Mouse (Mus musculus) ES-E14 (cell line): ENCODE measurements around the gene Ezh1. TPM values are rescaled to one million over a fixed set of nuclear protein-coding genes. Genes with fewer than 3 reads are reported as not detected.
A peak's percentile ranks its signal among the peaks of the same experiment; 100 is the strongest.

ENCODE experiments used
- DNase-seq: peaks from one replicate; pipeline ENCODE4 v3.0.0-alpha.2; 2013; ENCODE audit warnings: low read depth, low spot score
- H3K27ac ChIP-seq: 2 replicates; pipeline ENCODE4 v1.5.1; 2012; ENCODE audit warnings: low read depth, mild to moderate bottlenecking, low read length, moderate library complexity, mixed read lengths; ENCODE audit not compliant: poor library complexity, insufficient read depth, severe bottlenecking
- H3K36me3 ChIP-seq: 2 replicates; pipeline ENCODE4 v1.6.1; 2012; ENCODE audit warnings: mild to moderate bottlenecking, low read length, moderate library complexity, mixed read lengths; ENCODE audit not compliant: control insufficient read depth, poor library complexity, insufficient read depth, severe bottlenecking
- H3K4me1 ChIP-seq, 2 experiments: fragments of 150-350 bp in 1 of 2; sonication (generic) in 1 of 2; 2 replicates each; pipeline ENCODE4 v1.6.1; 2012; ENCODE audit warnings: low read length in 2 of 2, mild to moderate bottlenecking in 1 of 2, mixed read lengths in 1 of 2; ENCODE audit not compliant: control insufficient read depth in 2 of 2, insufficient read depth in 2 of 2, poor library complexity in 1 of 2
- H3K4me3 ChIP-seq, 2 experiments: fragments of 150-350 bp in 1 of 2; sonication (generic) in 1 of 2; 2 replicates each; pipeline ENCODE4 v1.5.1; 2012; ENCODE audit warnings: low read length in 2 of 2, low read depth in 1 of 2, mild to moderate bottlenecking in 1 of 2, mixed read lengths in 1 of 2; ENCODE audit not compliant: insufficient read depth in 1 of 2, poor library complexity in 1 of 2, severe bottlenecking in 1 of 2
- H3K9ac ChIP-seq: 2 replicates; pipeline ENCODE4 v1.6.1; 2012; ENCODE audit warnings: low read depth, mild to moderate bottlenecking, low read length, mixed read lengths; ENCODE audit not compliant: poor library complexity, insufficient read depth, severe bottlenecking
- H3K9me3 ChIP-seq: fragments of 150-350 bp; sonication (generic); 2 replicates; pipeline ENCODE4 v1.6.1; 2012; ENCODE audit warnings: low read depth, mild to moderate bottlenecking, low read length; ENCODE audit not compliant: control insufficient read depth, insufficient read depth
- CHD2 ChIP-seq: IDR thresholded peaks from 2 replicates; pipeline ENCODE4 v1.6.1; 2014; ENCODE audit warnings: mild to moderate bottlenecking, low read depth, low read length, inconsistent platforms
- HCFC1 ChIP-seq: IDR thresholded peaks from 2 replicates; pipeline ENCODE4 v1.6.1; 2012; ENCODE audit warnings: low read length, inconsistent platforms, borderline replicate concordance; ENCODE audit not compliant: insufficient read depth
- MAFK ChIP-seq: IDR thresholded peaks from 2 replicates; pipeline ENCODE4 v1.6.1; 2014; ENCODE audit warnings: mild to moderate bottlenecking, low read depth, low read length, inconsistent platforms; ENCODE audit not compliant: insufficient read depth
- ZC3H11A ChIP-seq: IDR thresholded peaks from 2 replicates; pipeline ENCODE4 v1.6.1; 2012; ENCODE audit warnings: low read depth, mild to moderate bottlenecking, inconsistent platforms, low read length, borderline replicate concordance
- ZNF384 ChIP-seq: IDR thresholded peaks from 2 replicates; pipeline ENCODE4 v1.6.1; 2012; ENCODE audit warnings: low read depth, low read length, inconsistent platforms
- in situ Hi-C, 2 experiments: fragments of 600-800 bp; cut with MboI; formaldehyde crosslinking; loops; one replicate each; pipeline ENCODE4 v1.15.1; 2025; ENCODE audit warnings: low sequenced_read_pairs in 2 of 2, inconsistent platforms in 1 of 2; ENCODE audit not compliant: unreplicated experiment in 2 of 2
- total RNA-seq: library from RNA; depleted of rRNA; stranded (reverse); fragments of 300-350 nt; gene quantifications from 2 replicates; pipeline ENCODE4 v1.2.3, GENCODE M21; 2012

Ezh1 gene
- total RNA-seq, 1 experiment = 18.3 TPM

DNA sequence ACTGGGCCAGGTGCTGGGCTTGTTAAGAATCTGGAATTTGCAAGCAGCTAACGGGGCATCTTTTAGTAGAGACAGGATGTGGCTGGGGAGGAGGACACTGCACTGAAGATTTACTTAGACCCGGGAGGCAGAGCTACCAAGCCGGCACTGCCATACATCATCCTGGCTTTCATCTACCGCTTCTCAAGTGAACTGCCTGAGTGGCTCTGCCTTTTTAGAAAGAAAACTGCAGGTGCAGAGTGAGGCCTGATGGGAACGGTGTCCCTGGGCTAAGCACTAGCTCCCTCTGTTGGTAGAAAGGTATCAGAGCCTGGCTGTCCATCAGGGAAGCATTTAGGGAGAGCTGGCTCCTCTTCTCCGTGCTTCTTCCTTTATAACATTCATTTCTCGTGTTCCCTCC lies 25.3 kb downstream of the Ezh1 start:
- no peak overlapping the region for H3K4me3 ChIP-seq
- peaks cover 21% of the 10 kb centered on the region for H3K36me3 ChIP-seq
- H3K9me3 ChIP-seq = no peaks in the 10 kb centered on the region
- H3K9ac ChIP-seq = no peak overlapping the region
- TF ChIP-seq HCFC1 (no peak), ZNF384 (no peak), ZC3H11A (no peak), CHD2 (no peak), MAFK (no peak)
- in situ Hi-C loops = no loop called here
- no peak overlapping the region for H3K27ac ChIP-seq
- peak; percentile 54 for DNase-seq
- H3K4me1 ChIP-seq = no peaks in the 10 kb centered on the region

DNA sequence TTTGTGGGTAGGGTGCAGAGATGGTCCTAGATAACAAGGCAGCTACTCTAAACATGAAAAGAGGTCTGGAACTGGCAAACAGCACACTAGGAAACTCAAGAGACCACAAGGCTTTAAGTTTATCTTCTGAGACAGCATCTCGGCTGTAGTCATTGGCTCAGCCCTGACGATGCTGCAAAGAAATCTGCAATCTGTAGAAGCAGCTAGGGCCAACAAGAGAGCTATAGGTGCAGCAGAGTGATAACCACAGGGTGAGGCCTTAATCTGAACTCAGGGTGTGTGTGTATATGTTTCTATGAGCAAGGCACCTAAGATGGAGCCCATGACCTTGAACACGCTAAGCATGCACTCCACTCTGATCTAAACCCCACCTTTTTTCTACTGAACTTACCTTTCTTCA lies 26.7 kb downstream of the Ezh1 start:
- no peak overlapping the region for H3K9ac ChIP-seq
- H3K4me1 ChIP-seq = no peaks in the 10 kb centered on the region
- no peak for TF ChIP-seq CHD2
- peaks cover 22% of the 10 kb centered on the region for H3K36me3 ChIP-seq
- no peak for DNase-seq
- in situ Hi-C loops = no loop called here
- H3K4me3 ChIP-seq = no peak overlapping the region
- H3K9me3 ChIP-seq = no peaks in the 10 kb centered on the region
- H3K27ac ChIP-seq = no peak overlapping the region

DNA sequence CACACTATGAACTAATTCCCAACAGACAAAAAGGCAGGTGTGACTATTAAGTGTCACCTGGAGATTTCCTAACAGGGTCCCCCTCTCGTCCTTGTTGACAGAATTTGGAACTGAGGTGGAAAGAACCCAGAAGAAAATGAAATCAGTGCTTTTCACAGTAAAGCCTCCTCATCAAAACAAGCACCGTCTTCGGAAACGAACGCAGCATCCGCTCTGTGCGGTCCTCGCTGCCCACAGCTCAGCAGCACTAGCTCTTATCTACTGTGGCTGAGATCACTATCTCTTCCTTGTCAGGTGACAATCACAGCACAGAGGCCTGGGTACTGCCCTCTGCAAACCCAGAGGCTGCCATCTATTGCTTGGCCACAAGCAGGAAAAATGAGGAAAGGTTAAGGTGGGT lies 30.1 kb downstream of the Ezh1 start:
- no peak for TF ChIP-seq HCFC1
- TF ChIP-seq MAFK = no peak
- no peak for TF ChIP-seq ZNF384
- no peak for TF ChIP-seq CHD2
- no peak for TF ChIP-seq ZC3H11A
- Histone ChIP-seq H3K9me3 (no peaks in the 10 kb centered on the region), H3K36me3 (peaks cover 24% of the 10 kb centered on the region), H3K4me3 (no peak overlapping the region), H3K4me1 (peaks cover 0 to 5% of the 10 kb centered on the region in 2 experiments; a peak in 2 of 4 replicates), H3K27ac (no peak overlapping the region), H3K9ac (no peak overlapping the region)
- DNase-seq = no peak
- in situ Hi-C loops = no loop called here

DNA sequence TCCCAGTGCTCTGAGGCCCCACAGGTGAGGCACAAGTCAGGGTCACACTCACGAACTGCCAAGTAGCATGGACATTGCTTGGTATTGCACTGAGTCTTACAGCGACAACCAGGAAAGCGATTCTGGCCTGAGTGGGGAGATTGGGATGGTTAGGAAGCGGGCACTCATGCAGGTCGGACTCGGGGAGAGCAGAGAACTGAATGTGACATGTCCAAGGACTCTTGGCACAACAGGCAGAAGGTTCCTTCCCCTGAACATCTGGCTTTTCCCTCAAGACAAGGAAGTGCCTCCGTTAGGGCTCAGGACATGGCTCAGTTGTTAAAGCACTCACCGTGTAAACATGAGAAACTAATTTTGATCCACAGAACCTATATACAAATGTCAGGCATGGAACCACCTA lies 30.7 kb downstream of the Ezh1 start:
- DNase-seq = no peak
- Histone ChIP-seq H3K9me3 (no peaks in the 10 kb centered on the region), H3K4me1 (peaks cover 0 to 10% of the 10 kb centered on the region in 2 experiments; a peak in 2 of 4 replicates), H3K9ac (no peak overlapping the region), H3K36me3 (peaks cover 23% of the 10 kb centered on the region), H3K4me3 (no peak overlapping the region), H3K27ac (no peak overlapping the region)
- in situ Hi-C loops = no loop called here
- no peak for TF ChIP-seq MAFK
- TF ChIP-seq HCFC1 = no peak
- no peak for TF ChIP-seq CHD2
- TF ChIP-seq ZNF384 = no peak
- no peak for TF ChIP-seq ZC3H11A

DNA sequence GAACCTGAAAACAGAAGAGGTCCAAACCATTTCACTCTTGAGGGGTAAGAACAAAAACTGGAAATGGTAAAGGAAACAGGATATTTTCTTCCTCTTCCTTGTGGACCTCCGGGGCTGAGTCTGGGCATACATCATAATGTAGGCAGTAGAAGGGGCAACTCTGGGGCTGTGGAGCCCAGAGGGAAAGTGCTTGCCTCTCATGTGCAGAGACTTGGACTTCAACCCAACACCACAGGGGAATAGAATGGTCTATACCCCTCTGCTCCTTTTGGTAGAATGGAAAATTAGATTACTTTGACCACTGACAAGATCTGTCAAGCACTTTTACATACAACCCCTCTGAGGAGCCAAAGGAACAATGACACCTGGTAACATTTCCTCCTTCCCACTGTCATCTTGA lies 31.2 kb downstream of the Ezh1 start:
- in situ Hi-C loops = no loop called here
- DNase-seq = no peak
- no peak overlapping the region for H3K4me3 ChIP-seq
- H3K36me3 ChIP-seq = peaks cover 21% of the 10 kb centered on the region
- no peaks in the 10 kb centered on the region for H3K9me3 ChIP-seq
- no peak overlapping the region for H3K9ac ChIP-seq
- H3K27ac ChIP-seq = no peak overlapping the region
- H3K4me1 ChIP-seq = peaks cover 0 to 12% of the 10 kb centered on the region in 2 experiments; a peak in 2 of 4 replicates
- TF ChIP-seq HCFC1 (no peak), ZC3H11A (no peak), CHD2 (no peak), MAFK (no peak), ZNF384 (no peak)
